Mouse (Mus musculus) small intestine, adult 2 months (tissue): ENCODE measurements around the gene Slc35b1. TPM values are rescaled to one million over a fixed set of nuclear protein-coding genes. Genes with fewer than 3 reads are reported as not detected.
"Not testable (repeated sequence)": the region's sequence is repeated elsewhere in the genome, so short reads cannot be mapped to it uniquely, and the experiment has no call there.

Experiments used
- H3K27ac ChIP-seq: fragments of 200-500 bp; 2 replicates; pipeline ENCODE4 v1.5.1; 2012; ENCODE audit warnings: low read depth, low read length, control low read depth, inconsistent platforms; ENCODE audit not compliant: insufficient read depth
- H3K27me3 ChIP-seq: fragments of 200-500 bp; 2 replicates; pipeline ENCODE4 v1.6.1; 2012; ENCODE audit warnings: mild to moderate bottlenecking, moderate library complexity, low read length, inconsistent platforms; ENCODE audit not compliant: control insufficient read depth, insufficient read depth
- H3K36me3 ChIP-seq: fragments of 200-500 bp; 2 replicates; pipeline ENCODE4 v1.6.1; 2012; ENCODE audit warnings: mild to moderate bottlenecking, low read length, control low read depth, inconsistent platforms; ENCODE audit not compliant: control insufficient read depth, insufficient read depth
- H3K4me1 ChIP-seq: fragments of 200-500 bp; 2 replicates; pipeline ENCODE4 v1.6.1; 2012; ENCODE audit warnings: low read length, inconsistent platforms, mixed read lengths; ENCODE audit not compliant: control insufficient read depth, insufficient read depth, insufficient read length
- H3K4me3 ChIP-seq: fragments of 200-500 bp; 2 replicates; pipeline ENCODE4 v1.5.1; 2012; ENCODE audit warnings: low read depth, mild to moderate bottlenecking, control low read depth, inconsistent platforms, low read length, moderate library complexity
- CTCF ChIP-seq: fragments of 200-500 bp; IDR thresholded peaks from 2 replicates; pipeline ENCODE4 v1.5.1; 2012; ENCODE audit warnings: low read depth, mild to moderate bottlenecking, control low read depth, inconsistent platforms, low read length, moderate library complexity, mixed read lengths; ENCODE audit not compliant: insufficient replicate concordance, insufficient read length; ENCODE audit errors: extremely low read depth
- POLR2A ChIP-seq: fragments of 200-500 bp; IDR thresholded peaks from 2 replicates; pipeline ENCODE4 v1.6.1; 2012; ENCODE audit warnings: low read depth, mild to moderate bottlenecking, control low read depth, inconsistent platforms, low read length, moderate library complexity
- WGBS: fragments of 180-500 bp; shearing (Covaris S2); methylation state at CpG from one replicate; pipeline ENCODE4 v1.1.7; 2018; 5-methylcytosine and 5-hydroxymethylcytosine counted together
- polyA plus RNA-seq: library from polyadenylated mRNA; depleted of rRNA; stranded (reverse); fragments of >200 nt; gene quantifications from 2 replicates; pipeline ENCODE4 v1.2.3, GENCODE M21; 2012

Gene Slc35b1
- polyA plus RNA-seq, 1 experiment = 151 TPM

DNA sequence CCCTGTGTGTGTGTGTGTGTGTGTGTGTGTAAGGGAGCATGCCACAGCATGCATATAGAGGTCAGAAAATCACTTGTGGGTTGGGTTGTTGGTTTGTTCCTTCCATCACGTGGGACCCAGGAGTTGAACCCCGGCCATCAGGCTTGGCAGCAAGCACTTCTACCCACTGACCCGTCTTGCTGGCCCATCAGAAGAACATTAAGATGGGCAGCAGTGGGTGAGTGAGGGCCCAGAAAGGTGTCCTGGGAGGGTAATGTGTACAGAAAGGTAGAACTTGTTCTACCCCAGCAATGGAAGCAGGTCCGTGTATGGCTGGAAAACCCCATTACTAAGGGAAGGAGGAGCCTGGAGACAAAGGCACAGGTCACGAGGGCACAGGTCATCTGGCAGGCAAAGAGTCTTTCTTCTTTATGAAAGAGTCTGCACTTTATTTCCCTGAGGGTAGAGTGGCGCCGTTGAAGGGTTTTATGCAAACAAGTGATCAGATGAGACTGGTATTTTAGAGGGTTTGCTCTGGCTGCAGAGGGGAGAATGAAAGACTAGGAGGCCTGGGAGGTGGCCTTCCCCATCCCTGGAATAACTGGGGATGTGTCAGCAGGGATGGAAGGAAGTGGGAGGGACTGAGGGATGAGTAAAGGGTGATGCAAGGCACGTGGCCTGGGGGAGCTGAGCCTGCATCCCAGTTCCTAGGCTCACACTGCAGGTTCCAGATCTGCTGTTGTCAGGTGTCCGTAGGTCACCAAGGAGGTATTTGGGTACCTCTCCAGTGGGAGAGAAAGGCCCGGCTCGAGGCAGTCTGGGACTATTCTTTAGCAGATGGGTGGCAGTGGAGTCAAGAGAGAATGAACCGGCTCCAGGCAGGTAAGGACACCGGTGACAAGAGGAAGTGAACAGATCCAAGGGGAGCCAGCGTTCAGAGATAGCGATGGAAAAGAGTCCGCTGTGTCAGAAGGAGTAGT lies 19.2 kb downstream of the Slc35b1 start:
- Histone ChIP-seq H3K4me3 (no peak overlapping the region), H3K27me3 (no peaks in the 10 kb centered on the region), H3K36me3 (no peaks in the 10 kb centered on the region), H3K4me1 (0 out of 2 replicates have a peak, but pooled peaks cover 2% of the 10 kb centered on the region), H3K27ac (no peak overlapping the region)
- WGBS = 70% methylated on average over 16 of the region's 16 CpGs
- no peak for TF ChIP-seq POLR2A
- no peak for TF ChIP-seq CTCF

GRCm38 (mm10) chr11:95405771-95406170 lies 21.3 kb downstream of the Slc35b1 start:
- H3K27ac ChIP-seq = no peak overlapping the region
- H3K27me3 ChIP-seq = no peaks in the 10 kb centered on the region
- 0 out of 2 replicates have a peak, but pooled peaks cover 2% of the 10 kb centered on the region for H3K4me1 ChIP-seq
- WGBS = 67% methylated on average over 4 of the region's 4 CpGs
- H3K36me3 ChIP-seq = no peaks in the 10 kb centered on the region
- no peak overlapping the region for H3K4me3 ChIP-seq
- TF ChIP-seq POLR2A (no peak), CTCF (no peak)

- H3K27ac ChIP-seq, H3K27me3 ChIP-seq, H3K4me1 ChIP-seq, H3K36me3 ChIP-seq, H3K4me3 ChIP-seq: not testable (repeated sequence)
- 65% methylated on average over 5 of the region's 5 CpGs for WGBS
Observed at GRCm38 (mm10) chr11:95406398-95406797, 21.9 kb downstream of the Slc35b1 start.

- Histone ChIP-seq H3K27ac (no peak overlapping the region), H3K36me3 (no peaks in the 10 kb centered on the region), H3K4me3 (no peak overlapping the region), H3K27me3 (no peaks in the 10 kb centered on the region), H3K4me1 (peaks cover 2% of the 10 kb centered on the region; the same call in 1 of the 2 replicates)
- WGBS = 27% methylated on average over 10 of the region's 10 CpGs
- no peak for TF ChIP-seq CTCF
- no peak for TF ChIP-seq POLR2A
Observed at GRCm38 (mm10) chr11:95409450-95410112, 25.1 kb downstream of the Slc35b1 start.

GRCm38 (mm10) chr11:95411453-95412013 lies 27.0 kb downstream of the Slc35b1 start:
- H3K36me3 ChIP-seq = no peaks in the 10 kb centered on the region
- no peak for TF ChIP-seq CTCF
- TF ChIP-seq POLR2A = no peak
- no peaks in the 10 kb centered on the region for H3K27me3 ChIP-seq
- 56% methylated on average over 6 of the region's 6 CpGs for WGBS
- H3K4me1 ChIP-seq = peaks cover 2% of the 10 kb centered on the region
- H3K27ac ChIP-seq = no peak overlapping the region
- no peak overlapping the region for H3K4me3 ChIP-seq

GRCm38 (mm10) chr11:95412615-95413014 lies 28.1 kb downstream of the Slc35b1 start:
- TF ChIP-seq POLR2A (no peak), CTCF (no peak)
- 78% methylated on average over 3 of the region's 3 CpGs for WGBS
- H3K27me3 ChIP-seq = no peaks in the 10 kb centered on the region
- H3K4me3 ChIP-seq = no peak overlapping the region
- peaks cover 2% of the 10 kb centered on the region for H3K4me1 ChIP-seq
- H3K36me3 ChIP-seq = no peaks in the 10 kb centered on the region
- H3K27ac ChIP-seq = no peak overlapping the region
